Mouse (Mus musculus): ENCODE data around the gene Etv6. TPM values are rescaled to one million over a fixed set of nuclear protein-coding genes. Genes with fewer than 3 reads are reported as not detected.

The Etv6 gene
- total RNA-seq, 2 experiments from 2014 or later: 9.2 to 9.8 TPM

GRCm38 (mm10) chr6:134208180-134208952 is 172.9 kb downstream of the Etv6 start:
- Histone ChIP-seq H3K4me3 (peak overlapping the region; percentile 19; the same call in 1 of the 2 replicates), H3K27ac (no peak overlapping the region; the same call in 1 of the 2 replicates)
- no peak for TF ChIP-seq CTCF (conservative IDR thresholded peaks at IDR 0.05)
- DNase-seq (ENCODE audit: low spot score in 2 of 2): no peak

DNA sequence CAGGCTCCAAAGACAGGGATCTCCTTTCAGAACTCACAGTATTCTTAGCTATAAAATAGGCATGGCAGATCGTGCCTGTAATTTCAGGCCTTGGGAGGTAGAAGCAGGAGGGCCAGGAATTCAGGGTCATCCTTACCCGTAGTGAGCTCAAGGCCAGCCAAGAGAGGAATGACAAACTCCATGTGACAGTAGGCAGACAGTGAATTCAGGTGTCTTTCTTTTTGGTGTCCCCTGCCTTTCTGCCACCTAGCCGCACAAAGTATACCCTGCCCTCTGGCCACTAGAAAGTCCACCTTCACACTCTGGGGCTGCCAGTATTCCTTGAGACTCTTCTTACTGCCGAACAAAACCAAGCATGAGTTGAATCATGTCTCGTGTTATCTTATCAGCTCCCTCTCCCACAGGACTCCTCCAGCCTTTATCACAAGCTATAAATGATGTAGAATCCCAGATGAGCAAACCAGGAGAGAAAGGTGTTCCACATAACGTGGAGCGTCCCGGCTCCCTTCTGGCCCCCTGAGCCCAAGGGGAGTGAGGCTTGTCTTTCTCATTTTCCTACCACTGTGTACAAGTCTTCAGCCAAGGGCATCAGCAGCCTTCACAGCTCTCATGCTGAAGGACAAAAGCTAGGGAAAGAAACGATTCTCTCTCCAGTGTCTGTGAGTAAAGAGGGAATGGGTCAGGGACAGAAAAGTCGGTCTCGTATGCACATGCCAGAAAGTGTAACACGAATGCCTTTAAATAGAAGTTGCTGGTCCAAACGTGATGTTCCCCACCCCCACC is 175.4 kb downstream of the Etv6 start:
- Histone ChIP-seq H3K4me3 (no peak overlapping the region), H3K27ac (no peak overlapping the region)
- TF ChIP-seq CTCF (conservative IDR thresholded peaks at IDR 0.05): no peak
- no peak for DNase-seq (ENCODE audit: low spot score in 2 of 2)

- no peak for DNase-seq (ENCODE audit: low spot score in 2 of 2)
- peak; percentile 13; the same call in 1 of the 2 replicates for TF ChIP-seq CTCF (conservative IDR thresholded peaks at IDR 0.05)
- H3K27ac ChIP-seq: no peak overlapping the region
- H3K4me3 ChIP-seq: no peak overlapping the region
These were observed 175.9 kb downstream of the Etv6 start for GRCm38 (mm10) chr6:134211458-134211776.

DNA sequence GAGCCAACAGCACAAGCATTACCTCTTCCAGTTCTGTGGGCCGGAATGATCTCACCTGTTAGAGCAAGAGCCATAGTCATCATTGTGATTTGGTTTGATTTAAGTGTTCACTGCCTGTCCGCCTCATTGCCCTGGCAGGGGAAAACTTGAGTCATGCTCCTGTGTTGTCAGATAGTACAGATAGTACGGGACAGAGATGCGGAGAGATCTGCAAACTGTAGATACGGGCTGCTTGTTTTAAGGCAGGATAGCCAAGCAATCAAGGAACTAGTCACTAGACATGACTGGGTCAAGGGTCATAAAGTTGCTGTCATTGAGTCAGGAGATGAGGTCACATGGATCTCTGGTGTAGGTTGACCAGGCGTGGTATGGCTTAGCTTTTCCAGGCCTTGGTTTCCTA is 182.2 kb downstream of the Etv6 start:
- Histone ChIP-seq H3K4me3 (no peak overlapping the region), H3K27ac (no peak overlapping the region)
- DNase-seq (ENCODE audit: low spot score in 2 of 2): no peak
- TF ChIP-seq CTCF (conservative IDR thresholded peaks at IDR 0.05): no peak

- no peak overlapping the region for H3K4me3 ChIP-seq
- peak in 1 of 2 experiments; percentile 19 for DNase-seq (ENCODE audit: low spot score in 2 of 2)
- no peak overlapping the region for H3K27ac ChIP-seq
- TF ChIP-seq CTCF (conservative IDR thresholded peaks at IDR 0.05): no peak
These were observed 182.9 kb downstream of the Etv6 start for GRCm38 (mm10) chr6:134218441-134218840.

DNA sequence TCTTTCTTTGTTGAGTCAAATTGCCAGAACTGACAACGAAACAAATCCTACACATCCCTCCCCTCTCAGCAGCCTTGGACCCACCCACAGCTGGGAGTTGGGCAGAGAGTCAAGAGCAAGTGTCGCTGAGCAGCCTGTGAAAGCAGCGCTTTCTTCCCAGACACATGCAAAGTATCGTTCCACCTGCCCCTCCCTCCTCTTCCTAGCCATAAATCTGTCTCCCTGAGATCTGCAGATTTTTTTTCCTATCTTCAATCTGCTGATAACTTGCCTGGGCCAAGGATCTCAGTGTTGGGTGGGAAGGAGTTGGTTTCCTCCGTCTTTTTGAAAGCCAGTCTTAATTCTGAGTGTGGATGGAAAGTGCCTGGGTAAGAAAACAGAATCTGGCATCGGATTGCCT is 183.9 kb downstream of the Etv6 start:
- no peak for TF ChIP-seq CTCF (conservative IDR thresholded peaks at IDR 0.05)
- peak; percentile 61 to 75 for DNase-seq (ENCODE audit: low spot score in 2 of 2)
- H3K27ac ChIP-seq: 0 out of 2 replicates have a peak overlapping the region, but pooled peaks have one; percentile 37
- H3K4me3 ChIP-seq: no peak overlapping the region

GRCm38 (mm10) chr6:134220209-134220777 is 184.8 kb downstream of the Etv6 start:
- DNase-seq (ENCODE audit: low spot score in 2 of 2): no peak
- H3K4me3 ChIP-seq: no peak overlapping the region
- H3K27ac ChIP-seq: peak overlapping the region; percentile 37; the same call in 1 of the 2 replicates
- no peak for TF ChIP-seq CTCF (conservative IDR thresholded peaks at IDR 0.05)

GRCm38 (mm10) chr6:134222248-134222929 is 186.9 kb downstream of the Etv6 start:
- no peak for TF ChIP-seq CTCF (conservative IDR thresholded peaks at IDR 0.05)
- DNase-seq (ENCODE audit: low spot score in 2 of 2): no peak
- no peak overlapping the region for H3K27ac ChIP-seq
- H3K4me3 ChIP-seq: no peak overlapping the region

DNA sequence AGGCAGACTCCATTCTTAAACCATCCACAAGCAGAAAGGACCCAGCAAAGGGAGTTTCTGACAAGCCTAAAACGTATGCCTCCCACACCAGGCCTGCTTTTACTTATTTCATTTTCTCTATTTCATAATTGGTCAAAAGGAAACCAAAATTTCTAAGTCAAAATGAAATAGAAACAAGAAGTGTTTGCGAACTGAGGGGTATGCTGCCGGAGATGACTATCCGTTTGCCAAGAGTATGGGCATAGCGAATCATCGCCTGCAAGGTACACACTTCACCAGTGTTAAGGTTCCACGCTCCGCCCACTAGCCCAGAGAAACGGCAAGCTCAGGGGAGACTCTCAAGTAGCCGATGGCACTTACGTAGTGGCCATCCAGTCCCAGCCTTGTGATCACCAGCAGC is 190.1 kb downstream of the Etv6 start:
- Histone ChIP-seq H3K4me3 (no peak overlapping the region), H3K27ac (no peak overlapping the region)
- TF ChIP-seq CTCF (conservative IDR thresholded peaks at IDR 0.05): no peak
- DNase-seq (ENCODE audit: low spot score in 2 of 2): no peak

- no peak for DNase-seq (ENCODE audit: low spot score in 2 of 2)
- no peak; the same call in 1 of the 2 replicates for TF ChIP-seq CTCF (conservative IDR thresholded peaks at IDR 0.05)
- H3K27ac ChIP-seq: no peak overlapping the region
- no peak overlapping the region for H3K4me3 ChIP-seq
These were observed 191.1 kb downstream of the Etv6 start for GRCm38 (mm10) chr6:134226349-134227169.

- Histone ChIP-seq H3K27ac (no peak overlapping the region), H3K4me3 (no peak overlapping the region)
- no peak for DNase-seq (ENCODE audit: low spot score in 2 of 2)
- no peak for TF ChIP-seq CTCF (conservative IDR thresholded peaks at IDR 0.05)
These were observed 200.8 kb downstream of the Etv6 start for GRCm38 (mm10) chr6:134236311-134236710.

DNA sequence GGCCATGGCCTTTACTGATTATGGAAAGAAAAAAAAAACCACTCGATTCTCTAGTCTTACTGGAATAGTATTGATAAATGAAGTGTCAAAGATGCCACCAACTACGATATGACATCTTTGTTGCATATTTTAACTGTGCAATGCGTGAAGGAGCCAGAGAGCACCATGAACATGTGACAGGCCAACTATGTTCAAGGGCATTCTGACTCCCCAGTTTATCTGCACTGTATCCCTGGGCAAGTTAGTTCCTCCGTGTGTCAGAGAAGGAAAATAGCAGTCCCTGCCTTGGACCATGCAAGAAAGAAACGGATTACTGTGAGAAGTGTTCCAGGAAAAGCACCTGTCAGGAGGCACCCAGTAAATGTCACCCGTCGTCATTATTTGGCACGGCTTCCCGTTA is 203.0 kb downstream of the Etv6 start:
- no peak overlapping the region for H3K27ac ChIP-seq
- DNase-seq (ENCODE audit: low spot score in 2 of 2): no peak
- no peak for TF ChIP-seq CTCF (conservative IDR thresholded peaks at IDR 0.05)
- H3K4me3 ChIP-seq: no peak overlapping the region
